Mouse (Mus musculus): ENCODE data around the gene H2-D1. TPM values are rescaled to one million over a fixed set of nuclear protein-coding genes. Genes with fewer than 3 reads are reported as not detected.
A peak's percentile ranks its signal among the peaks of the same experiment; 100 is the strongest.

H2-D1 gene
- total RNA-seq, 2 experiments from 2014 or later: 15.2 to 17.5 TPM

GRCm38 (mm10) chr17:35239700-35240099, 22.8 kb upstream of the H2-D1 start:
- DNase-seq (ENCODE audit: low spot score in 2 of 2): no peak

- no peak for DNase-seq (ENCODE audit: low spot score in 2 of 2)
Measured at GRCm38 (mm10) chr17:35240384-35241304, 21.9 kb upstream of the H2-D1 start.

GRCm38 (mm10) chr17:35241305-35242014, 21.1 kb upstream of the H2-D1 start, which contains the start of gene Ddx39b:
Ddx39b (plus strand) TSS chr17:35241746.
- peak; percentile 94 to 97 for DNase-seq (ENCODE audit: low spot score in 2 of 2)

GRCm38 (mm10) chr17:35242015-35242941, 20.3 kb upstream of the H2-D1 start:
- DNase-seq (ENCODE audit: low spot score in 2 of 2): peak; percentile 55 to 66

GRCm38 (mm10) chr17:35243086-35243485, 19.4 kb upstream of the H2-D1 start:
- DNase-seq (ENCODE audit: low spot score in 2 of 2): peak in 1 of 2 experiments; percentile 61

GRCm38 (mm10) chr17:35244999-35245398, 17.5 kb upstream of the H2-D1 start:
- DNase-seq (ENCODE audit: low spot score in 2 of 2): no peak

GRCm38 (mm10) chr17:35245731-35246623, 16.6 kb upstream of the H2-D1 start:
- peak in 1 of 2 experiments; percentile 32 for DNase-seq (ENCODE audit: low spot score in 2 of 2)

GRCm38 (mm10) chr17:35247144-35247543, 15.4 kb upstream of the H2-D1 start:
- no peak for DNase-seq (ENCODE audit: low spot score in 2 of 2)

GRCm38 (mm10) chr17:35248986-35249385, 13.5 kb upstream of the H2-D1 start:
- no peak for DNase-seq (ENCODE audit: low spot score in 2 of 2)

GRCm38 (mm10) chr17:35249451-35250197, 12.9 kb upstream of the H2-D1 start:
- peak in 1 of 2 experiments; percentile 9 for DNase-seq (ENCODE audit: low spot score in 2 of 2)

GRCm38 (mm10) chr17:35250348-35251120, 12.0 kb upstream of the H2-D1 start:
- DNase-seq (ENCODE audit: low spot score in 2 of 2): peak in 1 of 2 experiments; percentile 12

- peak in 1 of 2 experiments; percentile 16 for DNase-seq (ENCODE audit: low spot score in 2 of 2)
Measured at GRCm38 (mm10) chr17:35251162-35251719, 11.3 kb upstream of the H2-D1 start.

- peak in 1 of 2 experiments; percentile 11 for DNase-seq (ENCODE audit: low spot score in 2 of 2)
Measured at GRCm38 (mm10) chr17:35251981-35252380, 10.5 kb upstream of the H2-D1 start.

- DNase-seq (ENCODE audit: low spot score in 2 of 2): peak in 1 of 2 experiments; percentile 18
Measured at GRCm38 (mm10) chr17:35252619-35253292, 9.8 kb upstream of the H2-D1 start.

GRCm38 (mm10) chr17:35253293-35254093, 9.0 kb upstream of the H2-D1 start:
- no peak for DNase-seq (ENCODE audit: low spot score in 2 of 2)

All from layer of hippocampus, postnatal 10 days (tissue).